Mouse (Mus musculus) hematopoietic stem cell, adult 5-6 weeks (primary cell): ENCODE measurements around the gene Cyp2s1. TPM values are rescaled to one million over a fixed set of nuclear protein-coding genes. Genes with fewer than 3 reads are reported as not detected.

Experiments used
- ATAC-seq, 2 experiments: fragments of 125-278 bp in 1 of 2; replicated peaks in 1 of 2; 2 replicates each; pipeline ENCODE4 v1.8.0; 2016 to 2017; ENCODE audit warnings: inconsistent platforms in 2 of 2, mild to moderate bottlenecking in 2 of 2, moderate number of reproducible peaks in 2 of 2, low read depth in 1 of 2, moderate TSS enrichment in 1 of 2; ENCODE audit not compliant: low FRiP score in 2 of 2, poor library complexity in 2 of 2, severe bottlenecking in 2 of 2, insufficient read depth in 1 of 2, low TSS enrichment in 1 of 2
- total RNA-seq: library from RNA; stranded (forward); fragments of 172-1452, 232-1000 nt; gene quantifications from 2 replicates; pipeline ENCODE4 v1.2.3, GENCODE M21; 2017

The Cyp2s1 gene
- total RNA-seq, 1 experiment from 2014 or later, result not detected

DNA sequence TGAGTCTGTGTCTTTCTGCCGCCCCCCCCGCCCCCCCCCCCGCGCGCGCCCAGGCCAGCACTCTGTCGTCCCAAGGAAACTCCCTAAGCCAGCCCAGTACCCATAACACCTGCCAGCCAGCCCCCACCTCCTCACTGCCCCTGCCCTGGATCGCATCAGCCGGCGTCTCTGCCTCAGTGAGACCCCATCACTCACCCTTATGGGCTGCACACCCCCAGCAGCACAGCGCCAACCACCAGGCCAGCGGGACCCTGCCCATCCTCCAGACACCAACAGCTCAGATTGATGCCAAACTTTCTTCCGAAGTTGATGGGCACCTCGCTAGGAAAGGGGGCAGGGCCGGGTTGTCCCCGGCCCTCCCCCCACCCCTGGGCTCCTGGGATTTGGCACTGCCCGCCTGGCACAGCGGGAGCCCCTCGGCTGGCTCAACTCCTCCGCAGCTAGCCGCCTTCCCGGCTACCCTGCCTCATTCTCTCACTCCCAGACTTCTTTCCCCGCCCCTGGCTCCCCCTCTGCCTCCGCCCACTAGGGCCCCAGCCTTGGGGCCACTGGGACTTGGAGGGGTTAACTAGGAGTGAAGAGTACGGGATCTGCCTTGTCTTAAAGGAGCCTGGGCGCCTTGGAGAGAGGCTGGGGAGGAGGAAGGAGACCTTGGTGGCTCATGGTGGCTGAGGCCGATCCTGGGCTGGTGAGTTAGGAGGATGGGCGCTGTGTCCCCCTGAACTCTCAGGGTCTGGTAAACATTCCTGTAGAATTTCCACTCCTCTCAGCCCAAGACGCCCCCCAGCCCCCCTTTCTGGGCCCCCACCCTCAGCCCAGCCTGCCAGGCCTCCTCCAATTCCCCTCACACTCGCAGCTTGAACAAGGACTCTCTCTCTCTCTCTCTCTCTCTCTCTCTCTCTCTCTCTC lies 28.2 kb downstream of the Cyp2s1 start, which contains the start of gene Axl:
TSS of gene Axl (minus strand) at position 486 of the 909 bp plus-strand sequence.
- peak; percentile 4 to 30; a peak in 3 of 4 replicates for ATAC-seq

DNA sequence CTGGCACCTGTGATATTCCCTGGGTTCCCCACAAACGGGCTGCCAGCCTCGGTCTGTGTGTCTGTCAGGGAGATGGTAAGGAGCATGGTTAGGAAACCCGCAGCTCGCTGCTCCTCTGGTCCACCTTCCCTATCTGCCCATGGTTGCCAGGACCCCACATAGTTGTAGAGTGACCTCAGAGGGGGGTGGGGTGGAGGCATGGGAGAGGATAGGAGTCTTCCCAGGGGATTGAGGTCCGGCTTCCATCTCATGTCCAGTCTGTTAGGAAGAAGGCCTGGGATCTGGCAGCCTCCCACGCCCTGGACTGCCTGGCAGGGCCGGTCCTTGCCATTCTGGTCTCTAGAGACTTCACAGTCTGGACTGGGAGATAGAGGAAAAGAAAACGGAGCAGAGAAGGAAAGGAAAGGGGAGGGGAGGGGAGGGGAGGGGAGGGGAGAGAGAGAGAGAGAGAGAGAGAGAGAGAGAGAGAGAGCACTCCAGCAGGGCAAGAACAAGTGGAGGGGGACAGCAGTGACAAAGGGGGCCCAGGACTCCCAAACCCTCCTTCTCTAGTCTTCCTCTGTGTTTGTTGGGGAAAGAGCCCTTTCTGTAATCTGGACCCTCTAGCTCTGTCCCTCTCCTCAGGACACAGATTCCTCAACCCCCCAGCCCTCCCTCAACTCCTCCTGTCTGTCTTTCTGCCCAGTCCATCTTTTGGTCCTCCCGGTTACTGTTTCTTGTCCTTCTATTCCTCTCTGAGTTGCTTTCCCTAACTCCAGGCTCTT lies 29.1 kb downstream of the Cyp2s1 start:
- no peak for ATAC-seq

DNA sequence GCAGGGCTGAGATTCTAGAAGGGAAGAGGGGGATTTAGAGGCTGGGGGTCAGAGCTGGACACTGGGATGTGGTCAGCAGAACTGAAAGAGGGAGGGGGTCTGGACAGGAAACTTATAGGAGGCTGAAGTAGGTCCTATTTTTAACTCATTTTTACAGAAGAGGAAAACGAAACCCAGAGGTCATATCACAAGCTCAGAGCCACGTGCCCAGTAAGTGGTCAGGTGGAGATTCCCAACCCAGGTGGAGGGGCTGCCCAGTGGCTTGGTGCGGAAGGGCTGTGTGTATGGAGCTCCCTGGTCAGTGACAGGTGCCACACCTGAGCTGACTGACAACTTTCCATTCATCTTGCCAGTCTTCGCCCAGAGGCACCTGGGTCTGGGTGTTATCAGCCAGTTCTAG lies 29.7 kb downstream of the Cyp2s1 start:
- no peak for ATAC-seq

DNA sequence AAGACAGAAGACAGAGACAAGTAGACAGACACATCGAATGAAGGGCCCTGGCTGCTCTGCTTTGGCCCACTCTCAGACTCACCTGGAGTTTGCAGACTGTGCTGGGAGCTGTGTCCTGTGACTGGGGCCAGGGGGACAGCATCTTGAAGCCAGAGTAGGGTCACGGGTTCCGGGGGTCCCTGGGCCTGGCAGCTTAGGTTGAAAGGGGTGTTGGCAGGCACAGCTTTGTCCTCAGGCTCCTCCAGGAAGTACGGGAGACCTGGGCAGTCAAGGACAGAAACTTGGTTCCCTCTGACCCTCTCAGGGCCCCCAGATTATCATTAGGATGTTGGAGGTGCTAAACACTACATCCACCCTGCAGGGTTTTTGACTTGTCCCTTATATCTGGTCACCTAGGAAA lies 31.0 kb downstream of the Cyp2s1 start:
- ATAC-seq, result no peak

DNA sequence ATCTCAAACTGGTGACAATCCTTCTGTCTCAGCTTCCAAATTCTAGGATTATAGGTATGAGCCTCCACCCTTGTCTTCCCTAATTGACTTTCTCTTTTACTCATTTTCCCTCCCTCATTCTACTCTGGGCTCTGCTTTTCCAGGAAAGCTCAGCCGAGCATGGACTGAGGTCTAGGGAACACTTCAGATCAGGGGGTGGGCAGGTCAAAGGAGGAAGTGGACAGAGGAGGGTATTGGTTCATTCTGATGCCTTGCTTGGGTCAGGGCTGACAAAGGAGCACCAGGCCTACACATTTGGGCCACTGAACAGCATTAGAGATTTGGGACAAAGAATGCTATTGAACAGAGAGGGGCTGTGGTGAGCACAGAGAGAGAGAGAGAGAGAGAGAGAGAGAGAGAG lies 31.9 kb downstream of the Cyp2s1 start:
- no peak for ATAC-seq

DNA sequence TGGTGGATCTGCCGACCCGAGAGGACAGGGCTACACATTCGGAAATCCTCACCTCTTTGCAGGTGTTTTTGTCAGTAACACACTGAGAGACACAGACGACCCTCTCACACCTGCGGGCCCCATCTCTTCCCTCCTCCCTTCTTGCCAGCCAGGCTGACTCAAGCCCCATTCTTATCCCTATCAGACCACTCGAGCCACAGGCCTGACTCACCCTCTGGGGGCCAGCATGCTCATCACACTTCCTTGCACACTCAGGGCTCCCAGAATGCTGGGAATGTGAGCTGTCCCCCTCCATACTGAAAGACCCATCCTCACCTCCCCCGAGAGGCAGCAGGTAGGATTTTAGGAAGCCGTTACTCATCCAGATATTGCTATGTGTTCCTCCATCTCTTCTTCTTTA lies 33.0 kb downstream of the Cyp2s1 start:
- no peak for ATAC-seq

DNA sequence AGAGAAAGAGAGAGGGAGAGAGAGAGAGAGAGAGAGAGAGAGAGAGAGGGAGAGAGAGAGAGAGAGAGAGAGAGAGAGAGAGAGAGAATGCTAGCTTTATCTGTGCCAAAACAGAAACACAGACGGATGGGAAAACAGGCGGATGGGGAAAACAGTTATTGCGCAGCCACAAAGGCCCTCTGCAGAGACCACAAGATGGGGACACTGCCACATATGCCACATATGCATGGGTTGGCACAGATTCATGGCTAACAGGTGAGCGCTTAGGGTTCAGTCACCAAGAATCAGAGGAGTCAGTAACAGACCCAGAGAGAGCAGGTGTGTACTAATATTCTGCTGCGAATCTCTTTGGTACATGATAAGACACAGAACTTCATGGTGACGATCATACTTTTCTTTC lies 34.0 kb downstream of the Cyp2s1 start:
- ATAC-seq, result peak in 1 of 2 experiments; percentile 37; a peak in 2 of 4 replicates

DNA sequence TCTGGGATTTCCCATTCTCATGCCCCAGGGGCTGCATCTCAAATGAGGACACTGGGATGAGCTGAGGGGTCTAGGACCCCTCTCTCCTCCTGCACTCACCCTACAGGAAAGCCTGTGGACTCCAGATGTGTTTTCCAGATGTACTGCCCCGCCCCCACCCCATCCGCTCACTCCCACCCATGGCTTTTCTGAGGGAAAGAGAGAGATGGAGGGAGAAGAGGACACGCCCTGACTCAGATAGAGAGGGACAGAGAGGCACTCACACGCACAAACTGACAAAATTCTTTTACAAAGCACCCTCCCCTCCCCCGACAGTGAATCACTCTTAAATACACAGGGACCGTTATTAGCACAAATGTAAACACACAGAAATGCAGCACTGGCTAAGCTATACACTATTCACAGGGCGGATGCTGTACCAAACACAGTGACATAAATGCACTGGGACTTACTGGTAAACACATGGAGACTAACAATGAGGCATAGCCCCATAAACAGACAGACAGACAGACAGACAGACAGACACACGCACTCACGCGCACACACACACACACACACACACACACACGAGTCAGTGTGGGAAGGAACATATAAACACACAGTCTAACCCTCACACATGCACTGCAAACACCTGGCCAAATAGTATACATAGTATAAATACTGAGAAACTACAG lies 34.6 kb downstream of the Cyp2s1 start:
- no peak for ATAC-seq

DNA sequence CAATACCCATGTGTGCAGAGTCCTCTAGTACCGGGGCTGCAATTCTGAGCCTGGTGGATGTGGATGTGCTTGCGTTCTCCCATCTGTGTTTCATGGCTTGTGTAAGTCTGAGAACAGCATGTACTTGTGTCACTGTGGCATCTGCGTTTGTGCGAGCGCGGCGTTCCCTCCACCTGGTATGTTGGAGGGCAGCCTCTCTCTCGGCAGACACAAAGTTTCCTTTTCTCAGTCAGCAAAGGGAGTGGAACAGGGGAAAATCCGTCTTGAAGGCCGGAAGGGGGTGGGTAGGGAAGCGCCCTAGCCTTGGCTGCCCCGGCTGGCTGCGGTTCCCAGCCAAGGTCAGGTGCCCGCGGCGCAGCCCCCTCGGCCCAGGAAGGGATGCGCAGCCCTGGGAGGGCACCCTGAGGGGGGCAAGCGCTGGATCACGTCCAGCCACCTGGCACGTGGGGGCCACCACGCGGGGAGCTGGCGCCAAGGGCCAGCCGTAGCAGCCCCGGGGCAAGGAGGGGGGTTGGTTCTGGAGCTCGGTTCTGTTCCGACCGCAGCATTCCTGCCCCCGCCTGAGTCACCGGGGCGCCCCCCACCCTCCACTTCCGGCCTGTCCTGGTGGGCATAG lies 35.3 kb downstream of the Cyp2s1 start:
- ATAC-seq, result peak; percentile 33 to 37; a peak in 3 of 4 replicates

DNA sequence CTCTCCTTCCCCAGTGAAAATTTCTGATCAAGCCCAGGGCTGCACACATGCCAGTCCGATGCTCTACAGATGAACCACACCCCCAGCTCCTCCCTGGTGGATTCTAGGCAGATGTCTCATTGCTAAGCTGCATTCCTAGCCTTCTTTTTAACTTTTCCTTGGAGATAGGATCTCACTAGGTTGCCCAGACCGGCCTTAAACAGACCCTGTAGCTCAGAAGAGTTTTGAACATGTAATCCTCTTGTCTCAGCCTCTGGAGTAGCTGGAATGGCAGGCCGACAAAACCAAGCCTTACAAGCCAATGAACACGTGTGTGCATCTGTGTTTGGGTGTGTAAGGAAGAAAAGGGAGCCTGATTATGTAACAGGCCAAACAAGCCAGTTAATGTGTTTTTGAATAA lies 36.0 kb downstream of the Cyp2s1 start:
- no peak for ATAC-seq

DNA sequence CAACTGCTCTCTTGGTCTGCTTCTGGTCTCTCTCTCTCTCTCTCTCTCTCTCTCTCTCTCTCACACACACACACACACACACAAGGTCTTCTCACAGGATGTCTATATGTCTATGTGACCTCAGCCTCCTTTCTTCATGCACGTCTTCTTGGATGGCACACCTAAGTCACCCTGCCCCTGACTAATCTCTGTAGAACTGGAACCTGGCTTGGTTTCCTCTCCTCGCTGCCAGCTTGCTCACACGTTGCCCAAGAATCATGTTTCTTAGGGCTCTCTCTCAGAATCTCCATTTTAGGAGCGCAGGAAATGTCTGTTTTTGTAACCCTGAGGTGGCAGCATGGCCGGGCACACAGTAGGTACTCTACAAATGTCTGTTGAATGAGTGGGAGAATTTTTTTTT lies 36.7 kb downstream of the Cyp2s1 start:
- no peak for ATAC-seq

DNA sequence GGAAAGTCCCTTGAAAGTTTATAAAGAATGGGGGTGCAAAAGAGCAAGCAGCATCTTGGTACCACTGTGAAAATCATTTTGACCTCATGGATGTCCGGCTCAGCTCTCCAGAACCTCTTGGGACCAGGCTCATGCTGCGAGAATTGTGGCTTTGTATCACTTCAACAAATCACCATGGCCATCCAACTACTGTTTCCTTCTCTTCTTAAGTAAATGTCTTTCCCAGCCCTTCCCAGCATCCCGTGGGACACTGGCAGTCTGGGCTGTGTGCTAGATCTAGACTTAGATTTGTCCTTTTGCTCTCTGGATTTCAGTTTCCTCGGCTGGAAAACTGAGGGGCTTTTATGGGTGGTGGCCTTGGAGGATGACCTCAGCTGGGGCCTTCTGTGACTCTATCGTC lies 48.5 kb downstream of the Cyp2s1 start:
- no peak for ATAC-seq

DNA sequence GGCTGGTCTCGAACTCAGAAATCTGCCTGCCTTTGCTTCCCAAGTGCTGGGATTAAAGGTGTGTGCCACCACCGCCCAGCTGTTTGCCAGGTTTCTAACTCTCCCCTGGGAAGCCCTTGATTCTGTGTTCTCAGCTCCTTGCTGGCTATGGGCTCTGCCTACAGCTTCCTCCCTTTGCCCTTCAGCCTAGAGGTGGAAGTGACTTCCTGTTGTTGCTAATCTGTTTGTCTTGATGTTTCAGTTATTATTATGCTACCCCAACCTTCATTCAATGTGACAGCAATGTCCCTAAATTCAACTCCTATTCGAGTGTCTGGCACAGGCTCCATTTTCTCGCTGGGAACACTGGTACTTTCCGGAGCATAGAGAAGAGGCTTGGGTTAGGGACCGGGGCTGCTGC lies 50.6 kb downstream of the Cyp2s1 start:
- ATAC-seq, result no peak

DNA sequence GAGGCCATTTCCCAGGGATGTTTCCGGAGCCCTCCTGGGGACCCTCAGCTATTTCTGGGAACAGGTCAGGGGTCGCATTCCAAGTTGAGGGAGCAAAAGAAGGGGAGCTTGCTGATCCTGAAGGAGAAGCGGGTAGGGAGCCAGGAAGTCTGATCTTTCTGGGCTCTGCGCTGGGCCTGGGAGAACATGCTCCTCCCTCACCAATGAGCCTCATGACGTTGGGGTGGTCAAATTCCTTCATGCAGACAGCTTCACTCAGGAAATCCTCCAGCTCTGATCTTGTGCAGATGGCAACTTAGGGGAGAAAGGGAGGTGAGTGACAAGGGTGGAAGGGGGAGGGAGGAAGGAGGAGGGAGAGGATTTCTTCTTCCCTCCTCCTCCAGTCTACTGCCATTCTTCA lies 52.5 kb downstream of the Cyp2s1 start:
- ATAC-seq, result peak; percentile 28 to 49; a peak in 2 of 4 replicates

DNA sequence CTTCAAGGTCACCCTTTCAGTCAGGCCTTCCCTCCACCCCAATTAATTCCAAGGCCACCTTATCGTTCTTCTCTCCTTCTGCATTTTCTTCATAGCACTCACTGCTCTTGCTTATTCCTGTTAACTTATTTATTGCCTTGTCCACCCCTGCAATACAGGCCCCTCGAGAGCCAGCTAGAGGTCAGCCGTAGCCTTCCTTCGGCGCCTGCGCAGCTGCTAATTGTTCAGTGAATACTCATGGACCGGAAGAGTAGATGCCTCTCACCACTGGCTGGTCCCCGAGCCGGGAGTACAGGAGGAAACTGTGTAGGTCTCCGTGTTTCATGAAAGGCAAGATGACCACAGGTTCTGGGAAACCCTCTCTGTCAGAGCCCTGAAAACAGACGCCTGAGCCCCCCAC lies 53.0 kb downstream of the Cyp2s1 start:
- no peak for ATAC-seq

DNA sequence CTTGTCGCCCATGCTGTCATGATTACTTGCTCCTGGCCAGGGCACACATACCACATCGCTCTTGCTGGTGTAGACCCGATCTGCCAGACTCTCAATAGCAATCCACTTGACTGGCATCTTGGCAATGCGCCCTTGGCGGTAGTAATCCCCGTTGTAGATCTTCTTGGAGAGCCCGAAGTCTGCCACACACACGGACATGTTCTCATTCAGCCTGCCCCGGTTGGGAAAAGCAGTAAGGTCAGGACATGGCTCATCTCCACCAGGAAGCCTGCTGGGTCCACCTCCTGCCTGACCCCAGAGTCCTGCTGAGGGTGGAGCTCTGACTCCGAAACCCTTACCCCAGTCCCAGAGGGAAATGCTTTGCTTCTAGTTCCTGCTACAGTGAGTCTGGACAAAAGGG lies 55.4 kb downstream of the Cyp2s1 start:
- ATAC-seq, result no peak

DNA sequence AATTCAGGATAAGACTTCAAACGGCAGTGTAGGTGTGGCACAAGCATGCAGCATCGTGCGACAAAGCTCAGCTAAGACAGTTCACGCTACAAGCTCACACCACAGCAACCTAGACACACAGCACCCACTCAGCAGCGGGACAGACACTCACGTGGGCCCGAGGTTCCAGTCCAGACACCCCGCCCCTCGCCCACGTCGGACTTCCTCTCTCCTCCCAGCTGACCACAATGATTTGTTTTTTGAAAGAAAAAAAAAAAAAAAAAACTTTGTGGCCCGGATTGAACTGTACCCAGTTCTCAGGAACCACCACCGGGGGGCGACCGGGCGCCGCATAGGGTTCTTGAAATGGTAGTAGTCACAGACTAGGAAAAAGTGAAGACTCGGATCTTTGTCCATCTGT lies 60.7 kb downstream of the Cyp2s1 start:
- peak; percentile 69 to 79 for ATAC-seq
